Mouse (Mus musculus) MN1 (cell line): ENCODE measurements around the gene Tlr6.

Experiments used
- DNase-seq: peaks from one replicate; pipeline ENCODE4 v3.0.0-alpha.2; 2016; ENCODE audit warnings: low spot score

Gene Tlr6

GRCm38 (mm10) chr5:64959843-64960230 lies at the start of gene Tlr6:
Tlr6 (minus strand) TSS chr5:64960097.
- peak; percentile 82 for DNase-seq

- DNase-seq = peak; percentile 30
These were observed 46.2 kb upstream of the Tlr6 start for GRCm38 (mm10) chr5:65006011-65006491.

- no peak for DNase-seq
These were observed 45.4 kb upstream of the Tlr6 start for GRCm38 (mm10) chr5:65005251-65005650.

GRCm38 (mm10) chr5:65003946-65004535 lies 44.1 kb upstream of the Tlr6 start:
- DNase-seq = no peak

- DNase-seq = peak; percentile 33
These were observed 43.3 kb upstream of the Tlr6 start for GRCm38 (mm10) chr5:65002940-65003824.

- DNase-seq = no peak
These were observed 35.5 kb upstream of the Tlr6 start for GRCm38 (mm10) chr5:64995408-64995807.

GRCm38 (mm10) chr5:64992540-64992939 lies 32.6 kb upstream of the Tlr6 start:
- DNase-seq = peak; percentile 70

GRCm38 (mm10) chr5:64989940-64990339 lies 30.0 kb upstream of the Tlr6 start:
- DNase-seq = no peak

- no peak for DNase-seq
These were observed 26.1 kb upstream of the Tlr6 start for GRCm38 (mm10) chr5:64985971-64986370.

GRCm38 (mm10) chr5:64977128-64977527 lies 17.2 kb upstream of the Tlr6 start:
- no peak for DNase-seq

GRCm38 (mm10) chr5:64975121-64975520 lies 15.2 kb upstream of the Tlr6 start:
- DNase-seq = no peak

GRCm38 (mm10) chr5:64969861-64970771 lies 10.2 kb upstream of the Tlr6 start, which contains the start of gene Fam114a1:
Fam114a1 (plus strand) TSS chr5:64970071.
- DNase-seq = peak; percentile 56

- DNase-seq = peak; percentile 20
These were observed 9.3 kb upstream of the Tlr6 start for GRCm38 (mm10) chr5:64968961-64969860.

GRCm38 (mm10) chr5:64963735-64964134 lies 3.8 kb upstream of the Tlr6 start:
- DNase-seq = no peak

- DNase-seq = no peak
These were observed 3.4 kb upstream of the Tlr6 start for GRCm38 (mm10) chr5:64963271-64963670.

- DNase-seq = no peak
These were observed 1.0 kb upstream of the Tlr6 start for GRCm38 (mm10) chr5:64960857-64961391.

GRCm38 (mm10) chr5:64958991-64959842 lies 680 bp downstream of the Tlr6 start:
- DNase-seq = no peak

GRCm38 (mm10) chr5:64954931-64955330 lies 5.0 kb downstream of the Tlr6 start:
- no peak for DNase-seq

GRCm38 (mm10) chr5:64951486-64951885 lies 8.4 kb downstream of the Tlr6 start:
- DNase-seq = no peak

GRCm38 (mm10) chr5:64932775-64933174 lies 27.1 kb downstream of the Tlr6 start:
- no peak for DNase-seq
